Mouse (Mus musculus) lung, postnatal 25 days (tissue): Measurements from ENCODE around the gene Ggct.

ENCODE experiments used
- DNase-seq: peaks from one replicate; pipeline ENCODE4 v3.0.0; 2022; ENCODE audit warnings: low spot score

The Ggct gene

GRCm38 (mm10) chr6:54992734-54993260 is at the start of gene Ggct:
TSS of gene Ggct (minus strand) at chr6:54992950.
- DNase-seq: peak; percentile 98

DNA sequence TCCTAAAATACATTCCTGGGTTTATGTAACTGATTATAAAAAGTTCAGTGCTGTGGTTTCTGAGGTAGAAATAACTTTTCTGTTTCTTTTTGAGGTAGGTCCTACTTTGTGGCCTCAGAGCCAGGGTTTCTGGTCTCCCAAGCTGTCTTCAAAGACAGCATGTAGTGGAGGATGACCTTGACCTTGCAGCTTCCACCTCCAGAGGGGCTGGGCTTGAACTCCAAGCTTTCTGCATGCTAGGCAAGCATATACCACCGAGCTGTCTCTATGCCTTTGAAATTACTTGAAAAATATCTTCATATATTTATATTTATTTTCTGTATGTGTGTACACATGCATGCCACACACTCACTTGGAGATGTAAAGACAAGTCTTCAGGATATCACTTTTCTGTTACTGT is 47.3 kb upstream of the Ggct start:
- no peak for DNase-seq

DNA sequence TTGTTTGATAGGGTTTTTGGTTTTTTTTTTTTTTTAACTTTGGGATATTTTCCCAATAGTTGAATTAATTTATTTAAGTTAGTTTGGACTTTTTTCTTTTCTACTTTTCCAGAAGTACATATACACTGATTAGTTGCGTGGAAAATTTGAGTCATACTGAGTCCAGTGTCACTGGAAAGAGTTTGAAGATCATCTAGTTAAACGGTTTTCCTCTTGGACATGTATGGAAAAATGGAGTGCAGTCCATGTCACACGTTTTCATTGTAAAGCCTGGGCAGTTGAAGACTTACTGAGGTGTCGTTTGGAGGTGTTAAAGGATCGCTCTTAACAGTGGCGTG is 46.7 kb upstream of the Ggct start:
- DNase-seq: no peak

GRCm38 (mm10) chr6:55038671-55039445 is 46.1 kb upstream of the Ggct start:
- DNase-seq: no peak

DNA sequence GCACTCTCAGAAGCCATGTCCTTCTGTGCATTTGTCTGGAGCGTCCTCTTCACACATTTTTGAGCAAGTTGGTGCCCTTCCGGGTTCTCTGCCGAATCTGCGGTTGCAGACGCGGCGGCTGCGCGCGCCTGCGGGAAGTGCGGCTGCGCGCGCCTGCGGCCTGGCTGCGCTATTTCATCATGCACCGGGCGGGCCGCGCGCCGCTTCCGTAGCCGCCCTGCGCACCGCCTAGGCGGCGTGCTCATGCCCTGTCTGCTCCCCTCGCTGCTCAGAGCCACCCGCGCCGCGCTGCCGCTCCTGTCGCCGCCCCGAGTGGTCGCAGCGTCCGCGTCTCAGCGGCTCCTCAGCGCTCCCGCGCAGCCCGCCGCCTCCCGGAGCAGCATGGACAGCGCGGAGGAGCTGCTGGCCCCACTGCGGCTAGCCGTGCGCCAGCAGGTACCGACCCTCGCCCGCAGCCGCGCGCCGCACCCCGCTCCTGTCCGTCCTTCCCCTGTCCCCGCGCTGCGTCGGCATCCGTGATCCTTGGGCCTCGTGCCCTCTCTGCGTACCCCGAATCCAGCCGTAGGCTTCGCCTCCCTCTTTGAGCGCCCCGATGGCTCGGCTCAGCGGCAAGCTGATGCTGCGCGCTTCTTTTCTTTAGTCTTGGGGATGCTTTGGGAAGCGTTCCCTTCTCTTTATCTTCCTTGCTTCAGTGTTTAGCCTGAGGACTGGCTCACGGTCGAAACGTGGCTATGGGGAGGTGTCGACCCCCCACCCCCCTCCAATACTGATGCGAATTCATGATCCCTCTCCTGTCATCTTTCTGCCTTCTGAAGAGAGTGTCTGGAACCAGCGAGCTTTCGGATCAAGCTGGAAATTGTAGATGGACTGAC is 45.3 kb upstream of the Ggct start, which contains the start of gene Gars:
Gene Gars (plus strand): TSS at position 209 of the 872 bp plus-strand sequence.
- peak; percentile 86 for DNase-seq

- no peak for DNase-seq
Measured at GRCm38 (mm10) chr6:55036731-55037130, 44.0 kb upstream of the Ggct start.

DNA sequence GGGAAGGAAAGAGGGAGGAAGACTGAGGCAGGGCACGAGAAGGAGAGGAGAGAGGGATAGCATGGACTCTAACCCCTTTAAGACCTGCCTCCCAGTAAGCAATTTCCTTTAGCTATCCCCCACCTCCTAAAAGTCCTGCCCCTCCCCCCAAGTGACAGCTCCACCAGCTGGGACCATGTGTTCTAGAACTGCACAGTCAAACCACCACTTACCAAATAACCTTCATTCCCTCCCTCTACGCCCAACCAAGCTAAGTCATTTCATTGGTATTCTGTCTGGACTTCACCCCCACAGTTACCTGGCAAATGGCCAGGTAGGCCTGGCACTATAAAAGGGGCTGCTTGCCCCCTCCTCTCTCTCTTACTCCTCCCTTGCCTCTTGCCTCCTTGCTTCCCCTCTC is 34.9 kb upstream of the Ggct start:
- no peak for DNase-seq

DNA sequence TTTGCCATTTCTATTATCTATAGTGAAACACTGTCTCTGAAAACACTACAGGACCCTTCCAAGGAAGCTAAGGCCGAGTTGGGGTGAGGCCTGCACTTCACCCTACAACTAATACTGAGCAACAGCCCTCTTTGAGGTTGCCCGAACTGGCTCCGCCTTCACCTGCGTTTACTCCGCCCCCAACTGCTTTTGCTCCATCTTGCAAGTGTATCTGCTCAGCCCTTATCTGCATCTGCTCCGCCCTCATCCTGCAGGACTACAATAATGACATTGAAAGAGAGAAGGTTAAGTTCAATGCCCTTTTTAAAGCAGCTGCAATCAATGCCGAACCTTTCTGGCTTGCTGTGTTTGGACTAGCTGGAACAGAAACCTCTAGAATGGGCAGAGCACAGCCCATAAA is 29.1 kb upstream of the Ggct start:
- DNase-seq: no peak

GRCm38 (mm10) chr6:55018417-55018816 is 25.7 kb upstream of the Ggct start:
- no peak for DNase-seq

- DNase-seq: peak; percentile 80
Measured at GRCm38 (mm10) chr6:55016710-55017583, 24.2 kb upstream of the Ggct start.

- DNase-seq: peak; percentile 75
Measured at GRCm38 (mm10) chr6:55016236-55016635, 23.5 kb upstream of the Ggct start.

- DNase-seq: no peak
Measured at GRCm38 (mm10) chr6:55014184-55014583, 21.4 kb upstream of the Ggct start.

DNA sequence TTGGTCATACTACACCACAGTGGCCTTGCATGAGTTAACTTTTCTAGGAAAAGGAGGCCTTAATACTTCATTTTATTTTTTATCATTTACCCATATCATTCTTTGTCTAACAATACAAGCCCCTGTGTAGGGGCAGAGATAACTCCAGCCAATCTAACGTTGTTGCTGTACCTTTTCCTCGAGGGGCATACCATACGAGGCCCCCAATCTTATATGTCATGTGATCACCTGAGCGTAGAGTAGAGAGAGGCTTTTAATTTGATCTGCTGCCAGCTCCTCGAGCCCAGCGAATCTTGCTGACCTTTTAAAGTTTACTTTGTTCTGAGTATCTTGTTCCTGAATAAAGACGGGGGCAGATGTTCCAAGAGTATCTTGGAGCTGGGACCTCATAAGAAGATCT is 19.8 kb upstream of the Ggct start:
- DNase-seq: no peak

- no peak for DNase-seq
Measured at GRCm38 (mm10) chr6:55010330-55011091, 17.8 kb upstream of the Ggct start.

DNA sequence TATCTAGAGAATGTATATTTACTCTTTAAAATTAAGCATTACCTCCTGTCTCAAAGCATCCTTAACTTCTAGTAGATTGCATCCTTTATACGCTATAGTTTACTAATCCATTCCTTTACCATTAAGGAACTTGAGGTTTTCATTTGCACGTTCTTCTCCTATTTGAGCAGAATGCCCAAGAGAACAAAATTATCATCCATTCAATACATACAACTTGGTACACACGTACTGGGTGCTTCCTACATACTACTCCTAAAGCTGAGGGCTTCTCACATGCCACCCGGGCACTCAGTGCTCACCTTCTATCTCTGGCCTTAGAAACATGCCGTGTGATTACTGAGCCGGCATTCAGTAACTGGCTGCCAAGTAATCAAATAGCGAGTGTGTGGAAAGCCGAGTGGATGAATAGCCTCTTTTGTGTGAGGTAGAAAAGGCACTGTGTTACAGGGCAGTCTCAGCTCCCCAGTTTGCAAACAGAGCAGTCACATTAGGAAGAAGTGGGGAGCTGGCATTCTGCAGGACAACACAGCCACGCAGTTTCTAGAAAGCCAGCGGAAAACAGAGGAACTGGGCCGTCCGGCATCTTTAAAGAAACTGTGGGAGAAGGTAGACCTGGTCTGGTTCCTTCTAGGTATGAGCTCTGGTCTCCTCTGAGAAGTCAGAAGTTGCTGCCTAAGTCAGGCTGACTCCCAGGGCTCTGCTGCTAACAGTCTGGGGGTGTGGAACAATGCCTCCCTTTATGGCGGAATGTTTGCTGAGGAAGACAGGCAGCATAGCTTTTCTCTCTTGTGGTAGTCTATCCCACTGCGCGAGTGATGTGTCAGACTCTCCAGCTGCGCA is 16.9 kb upstream of the Ggct start:
- DNase-seq: no peak

DNA sequence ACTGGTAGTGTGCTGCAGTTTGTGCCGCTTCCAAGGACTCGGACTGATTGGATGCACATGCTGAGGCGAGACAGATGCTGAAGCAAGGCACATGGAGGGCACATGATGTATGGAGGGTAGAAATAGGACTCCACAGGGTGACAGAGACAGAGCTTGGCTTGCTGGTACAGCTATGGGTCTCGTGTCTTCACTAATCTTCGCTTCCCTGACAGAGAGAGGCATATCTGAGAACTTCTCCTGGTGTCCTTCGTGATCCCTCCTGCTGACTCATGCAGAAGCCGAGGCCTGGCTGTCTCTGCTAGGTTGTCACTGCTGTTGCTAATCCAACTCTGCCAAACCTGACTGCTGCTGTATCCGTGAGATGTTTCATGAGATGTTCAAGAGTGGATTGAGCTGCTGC is 15.7 kb upstream of the Ggct start:
- DNase-seq: no peak

DNA sequence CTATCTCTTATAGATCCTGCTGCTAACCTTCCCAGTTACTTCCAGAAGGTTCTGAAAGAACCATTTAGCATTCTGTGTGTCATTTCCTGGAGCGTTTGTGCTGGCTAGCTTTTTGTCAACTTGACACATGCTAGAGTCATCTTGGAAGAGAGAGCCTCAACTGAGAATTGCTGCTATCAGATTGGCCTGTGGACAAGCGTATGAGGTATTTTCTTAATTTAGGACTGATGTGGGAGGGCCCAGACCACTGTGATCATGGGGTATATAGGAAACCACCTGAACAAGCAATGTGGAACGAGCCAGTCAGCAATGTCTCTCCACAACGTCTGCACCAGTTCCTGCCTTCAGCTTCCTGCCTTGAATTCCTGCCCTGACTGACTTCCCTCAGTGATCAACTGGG is 10.8 kb upstream of the Ggct start:
- DNase-seq: no peak

- no peak for DNase-seq
Measured at GRCm38 (mm10) chr6:55002438-55002837, 9.7 kb upstream of the Ggct start.

- no peak for DNase-seq
Measured at GRCm38 (mm10) chr6:55001320-55001719, 8.6 kb upstream of the Ggct start.

DNA sequence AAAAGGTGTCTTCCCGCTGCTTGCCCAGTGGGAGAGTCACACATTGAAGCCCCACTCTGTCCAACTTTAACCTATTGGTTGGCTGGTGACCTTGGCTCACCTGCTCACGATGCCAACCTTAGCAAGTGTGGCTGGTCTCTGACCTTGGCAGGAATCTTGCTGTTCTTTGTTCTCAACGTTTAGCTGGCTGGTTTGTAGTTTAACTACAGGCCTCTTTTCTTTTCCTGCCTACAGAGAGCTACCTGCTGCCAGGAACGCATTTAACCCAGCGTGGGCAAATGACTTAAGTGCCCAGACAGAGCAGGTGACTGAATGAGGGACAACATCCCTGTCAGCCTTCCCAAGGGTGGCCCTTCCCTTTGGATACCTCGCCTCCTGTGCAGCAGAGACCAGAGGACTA is 5.0 kb upstream of the Ggct start:
- no peak for DNase-seq
